Mouse (Mus musculus): ENCODE results near the gene Bcl2.

DNA sequence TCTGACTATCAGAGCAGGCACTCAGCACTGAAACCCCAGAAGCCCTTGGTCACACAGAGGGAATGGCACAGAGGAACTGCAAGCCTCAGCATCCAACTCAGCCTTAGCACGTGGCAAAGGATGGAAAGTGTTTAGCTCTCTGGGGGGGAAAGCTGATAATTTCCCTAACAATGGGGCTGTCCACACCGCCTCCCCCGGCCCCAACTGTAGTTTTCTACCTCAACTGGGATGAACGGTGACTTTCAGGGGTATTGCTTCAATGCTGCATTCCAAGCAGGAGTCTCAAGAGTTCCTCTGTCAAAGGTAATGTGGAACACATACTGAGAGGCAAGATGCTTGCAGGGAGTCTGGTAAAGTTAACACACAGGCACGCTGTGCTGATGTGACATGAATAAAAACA, 8.0 kb upstream of the Bcl2 start:
- no peak for TF ChIP-seq POLR2A (IDR thresholded peaks at IDR 0.05; ENCODE audit: low read depth, low read length)
- no peak for TF ChIP-seq CTCF (IDR thresholded peaks at IDR 0.05; ENCODE audit: borderline replicate concordance, insufficient read depth, low read length)
